ENCODE assay signal across 7 mouse cellular contexts in genomic region chr10:80742180-80742978, GRCm38 (mm10). TPM values are rescaled to one million over a fixed set of nuclear protein-coding genes. Genes with fewer than 3 reads are reported as not detected.
DNase-seq lines count a peak whose midpoint lies in the region; ATAC-seq lines count a peak whose summit lies in the region.

Gene Ap3d1, minus strand, starts transcription at chr10:80742264.

- peak; percentile 94 for DNase-seq in adrenal gland, postnatal 25 days
- peak; percentile 100 for DNase-seq in heart, adult 11 months
- DNase-seq in kidney, adult 18-20 months = peak; percentile 98
- peak; percentile 98 for DNase-seq in limb, embryonic 11.5 days (ENCODE audit: low spot score)
- DNase-seq in midbrain, embryonic 14.5 days = peak; percentile 98
- DNase-seq in spleen, adult 18-20 months = peak; percentile 95 to 96

- H3K9me3 ChIP-seq in embryonic facial prominence, embryonic 12.5 days = no peaks in the 10 kb centered on the region
- no peaks in the 10 kb centered on the region for H3K9me3 ChIP-seq in limb, embryonic 11.5 days (ENCODE audit: control insufficient read depth, low read length)
- H3K9me3 ChIP-seq in midbrain, embryonic 14.5 days (ENCODE audit: control insufficient read depth, low read length) = no peaks in the 10 kb centered on the region

- H3K4me3 ChIP-seq in embryonic facial prominence, embryonic 12.5 days = peak within 1 kb of the TSS; percentile 93
- H3K4me3 ChIP-seq in limb, embryonic 11.5 days (ENCODE audit: low read depth, low read length) = peak within 1 kb of the TSS; percentile 100
- peak within 1 kb of the TSS; percentile 84 for H3K4me3 ChIP-seq in midbrain, embryonic 14.5 days (replicated peaks; ENCODE audit: low read depth, low read length)

- peak; percentile 98 for ATAC-seq in embryonic facial prominence, embryonic 12.5 days (ENCODE audit: insufficient number of reproducible peaks, insufficient read depth, low FRiP score, low TSS enrichment)
- ATAC-seq in limb, embryonic 11.5 days (ENCODE audit: insufficient number of reproducible peaks, low FRiP score, low TSS enrichment, low read depth) = peak; percentile 99
- peak; percentile 99 for ATAC-seq in midbrain, embryonic 14.5 days (ENCODE audit: low FRiP score, low TSS enrichment)

- peak within 1 kb of the TSS; percentile 98 for H3K4me2 ChIP-seq in embryonic facial prominence, embryonic 12.5 days (replicated peaks)
- peak within 1 kb of the TSS; percentile 92 for H3K4me2 ChIP-seq in limb, embryonic 11.5 days (ENCODE audit: low read depth, severe bottlenecking)
- H3K4me2 ChIP-seq in midbrain, embryonic 14.5 days (ENCODE audit: low read length) = peak within 1 kb of the TSS; percentile 96

- H3K27me3 ChIP-seq in embryonic facial prominence, embryonic 12.5 days = no peaks in the 10 kb centered on the region
- no peaks in the 10 kb centered on the region for H3K27me3 ChIP-seq in limb, embryonic 11.5 days (ENCODE audit: control insufficient read depth, insufficient read depth, low read length)
- no peaks in the 10 kb centered on the region for H3K27me3 ChIP-seq in midbrain, embryonic 14.5 days (ENCODE audit: control insufficient read depth, insufficient read depth, low read length)

- H3K9ac ChIP-seq in embryonic facial prominence, embryonic 12.5 days = peak within 1 kb of the TSS; percentile 96
- H3K9ac ChIP-seq in limb, embryonic 11.5 days (ENCODE audit: low read length) = peak within 1 kb of the TSS; percentile 91
- H3K9ac ChIP-seq in midbrain, embryonic 14.5 days (replicated peaks; ENCODE audit: low read length) = peak within 1 kb of the TSS; percentile 93

- peaks cover 19% of the 10 kb centered on the region for H3K4me1 ChIP-seq in embryonic facial prominence, embryonic 12.5 days
- H3K4me1 ChIP-seq in limb, embryonic 11.5 days (ENCODE audit: control insufficient read depth, insufficient read depth, low read length) = peaks cover 10% of the 10 kb centered on the region
- H3K4me1 ChIP-seq in midbrain, embryonic 14.5 days (ENCODE audit: control insufficient read depth, insufficient read depth, low read length) = peaks cover 18% of the 10 kb centered on the region

- peak within 1 kb of the TSS; percentile 79 for H3K27ac ChIP-seq in embryonic facial prominence, embryonic 12.5 days
- no peak within 1 kb of the TSS for H3K27ac ChIP-seq in limb, embryonic 11.5 days (replicated peaks; ENCODE audit: low read depth, low read length)
- H3K27ac ChIP-seq in midbrain, embryonic 14.5 days (replicated peaks; ENCODE audit: low read depth, low read length) = peak within 1 kb of the TSS; percentile 87

- WGBS in embryonic facial prominence, embryonic 12.5 days = 1% methylated on average over 25 of the region's 25 CpGs
- 3% methylated on average over 24 of the region's 25 CpGs for WGBS in limb, embryonic 11.5 days
- WGBS in midbrain, embryonic 14.5 days = 2% methylated on average over 25 of the region's 25 CpGs

- H3K36me3 ChIP-seq in embryonic facial prominence, embryonic 12.5 days = no peaks in the 10 kb centered on the region; the same call in 1 of the 2 replicates
- no peaks in the 10 kb centered on the region for H3K36me3 ChIP-seq in limb, embryonic 11.5 days (ENCODE audit: control insufficient read depth, insufficient read depth, low read length)
- H3K36me3 ChIP-seq in midbrain, embryonic 14.5 days (ENCODE audit: control insufficient read depth, insufficient read depth, low read length) = no peaks in the 10 kb centered on the region

RNA-seq across cellular contexts. Expression of gene Ap3d1, which starts in this region (rescaled TPM):
- total RNA-seq in adrenal gland, postnatal 25 days (2021) = 94.4 and 102 TPM in 2 replicates
- 84.7 and 85.8 TPM in 2 replicates for polyA plus RNA-seq in embryonic facial prominence, embryonic 12.5 days (2016; fragmentation: Nextera tagmentation; extraction: Ambion mirVana)
- 67.8 and 68.5 TPM in 2 replicates for polyA plus RNA-seq in limb, embryonic 11.5 days (2014; fragmentation: Nextera tagmentation; extraction: Ambion mirVana)
- polyA plus RNA-seq in midbrain, embryonic 14.5 days (2014; fragmentation: Nextera tagmentation; extraction: Ambion mirVana) = 106 and 116 TPM in 2 replicates
